Mouse (Mus musculus) megakaryocyte-erythroid progenitor cell, adult 5-6 weeks (primary cell): ENCODE measurements around the gene Arhgap44. TPM values are rescaled to one million over a fixed set of nuclear protein-coding genes. Genes with fewer than 3 reads are reported as not detected.

Source experiments
- ATAC-seq: replicated peaks from 2 replicates; pipeline ENCODE4 v1.8.0; 2016; ENCODE audit warnings: mild to moderate bottlenecking, inconsistent platforms; ENCODE audit not compliant: severe bottlenecking, poor library complexity, low FRiP score, low TSS enrichment
- total RNA-seq, 2 experiments: library from RNA; stranded (forward) in 1 of 2; stranded (reverse) in 1 of 2; fragments of 200-1000, 215-1000 nt in 1 of 2; fragments of >200 nt in 1 of 2; fragmentation: Nextera tagmentation in 1 of 2; gene quantifications; 2 replicates each; pipeline ENCODE4 v1.2.3; 2014 to 2017

Gene Arhgap44
- not detected in 2 replicates for total RNA-seq (2014; fragmentation: Nextera tagmentation)
- not detected in 2 replicates for total RNA-seq (2017)

DNA sequence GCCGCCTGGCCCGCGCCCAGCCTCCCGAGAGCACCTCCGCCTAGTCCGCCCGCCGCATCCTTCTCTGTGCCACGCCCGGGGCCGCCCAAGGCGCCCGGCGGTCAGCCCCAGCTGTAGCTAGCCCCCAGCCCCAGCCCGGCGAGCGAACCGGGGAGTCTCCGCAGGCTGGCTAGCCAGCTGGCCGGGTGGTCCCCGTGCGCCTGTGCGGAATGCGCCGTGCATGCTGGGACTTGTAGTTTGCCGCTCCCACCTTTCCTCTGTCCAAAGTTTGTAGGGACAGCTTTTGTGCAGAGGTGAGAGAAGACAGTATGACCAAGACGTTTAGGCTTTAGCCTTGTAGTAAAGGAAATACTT lies at the start of gene Arhgap44:
Gene Arhgap44 (minus strand): TSS at position 195 of the 354 bp plus-strand sequence.
- no peak for ATAC-seq

DNA sequence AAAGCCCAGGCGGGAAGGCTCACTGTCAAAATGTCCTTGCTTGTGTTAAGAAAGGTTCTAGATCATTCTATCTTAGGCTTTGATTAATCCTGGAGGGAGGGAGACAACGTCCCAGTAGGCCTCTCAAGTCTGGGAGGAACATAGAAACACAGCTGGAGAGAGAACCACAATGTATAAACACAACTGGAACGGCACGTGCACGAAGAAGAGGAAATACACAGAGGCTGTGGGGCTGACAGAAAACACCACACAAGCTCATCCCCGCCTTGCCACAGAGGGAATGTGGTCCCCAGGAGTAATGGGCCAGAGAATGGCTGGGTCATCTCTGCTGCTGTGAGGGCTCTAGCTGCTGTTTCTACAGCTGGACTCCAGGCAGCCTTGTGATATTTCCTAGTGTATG lies 48.9 kb upstream of the Arhgap44 start:
- ATAC-seq: no peak

GRCm38 (mm10) chr11:65209441-65209840 lies 46.7 kb upstream of the Arhgap44 start:
- no peak for ATAC-seq

DNA sequence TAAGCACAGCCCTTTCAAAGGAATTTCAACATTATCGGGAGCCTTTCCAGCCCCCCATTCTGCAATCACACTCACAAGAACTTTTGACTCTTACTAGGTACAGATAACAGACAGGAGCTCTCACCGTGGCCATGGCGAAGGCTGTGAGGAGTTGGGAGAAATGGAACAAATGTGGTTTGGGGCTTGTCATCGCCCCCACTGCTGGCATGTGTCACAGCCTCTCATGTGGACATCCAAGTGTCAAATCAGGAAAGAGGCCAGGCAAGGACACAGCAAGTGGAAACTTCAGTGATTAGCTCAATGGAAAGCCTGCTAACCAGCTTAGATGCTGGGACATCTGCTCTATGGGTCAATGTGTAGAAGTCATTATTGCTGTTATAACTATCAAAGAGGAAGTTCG lies 42.5 kb upstream of the Arhgap44 start:
- no peak for ATAC-seq

GRCm38 (mm10) chr11:65204651-65205050 lies 41.9 kb upstream of the Arhgap44 start:
- no peak for ATAC-seq

DNA sequence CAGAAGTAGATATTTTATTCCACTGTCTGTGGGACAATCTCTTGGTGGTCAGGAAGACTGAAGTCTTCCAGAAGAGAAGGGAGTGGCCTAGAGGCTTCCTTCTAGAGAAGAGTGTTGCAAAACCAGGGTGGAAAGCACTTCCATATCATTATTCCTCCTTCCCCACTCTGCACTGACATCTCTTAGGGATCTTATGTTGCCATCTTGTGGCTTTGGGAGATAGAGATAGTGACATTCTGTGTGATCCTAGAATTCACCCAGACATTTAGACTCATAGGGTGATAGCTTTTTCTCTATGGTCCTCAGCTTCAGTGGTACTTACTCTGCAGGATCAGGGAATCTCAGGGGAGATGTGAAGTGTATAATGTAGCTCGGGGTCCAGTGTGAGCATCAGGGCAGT lies 40.3 kb upstream of the Arhgap44 start:
- ATAC-seq: no peak

- ATAC-seq: no peak
Measured at GRCm38 (mm10) chr11:65202236-65202635, 39.5 kb upstream of the Arhgap44 start.

- ATAC-seq: no peak
Measured at GRCm38 (mm10) chr11:65198026-65198425, 35.3 kb upstream of the Arhgap44 start.

- peak; percentile 71; the same call in 1 of the 2 replicates for ATAC-seq
Measured at GRCm38 (mm10) chr11:65197280-65197679, 34.5 kb upstream of the Arhgap44 start.

- no peak for ATAC-seq
Measured at GRCm38 (mm10) chr11:65186974-65187373, 24.2 kb upstream of the Arhgap44 start.

DNA sequence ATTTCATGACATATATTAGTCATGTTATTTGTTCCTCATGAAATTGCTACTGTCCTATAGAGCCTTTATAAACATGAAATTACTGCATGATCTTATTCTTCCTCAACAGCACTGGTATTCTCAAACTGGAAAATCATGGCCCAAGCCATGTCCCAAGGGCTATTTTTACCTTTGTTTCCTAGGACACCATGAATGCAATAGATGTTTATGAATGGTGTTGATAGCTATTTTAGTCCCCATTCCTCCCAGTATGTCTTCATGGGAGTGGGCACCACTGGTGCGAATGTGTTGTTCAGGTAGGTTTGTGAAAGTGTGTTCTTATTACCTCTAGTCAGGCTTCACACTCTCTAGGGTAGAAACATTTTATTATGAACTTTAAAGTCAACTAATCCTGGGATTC lies 22.4 kb upstream of the Arhgap44 start:
- ATAC-seq: no peak

- ATAC-seq: no peak
Measured at GRCm38 (mm10) chr11:65170121-65170750, 7.5 kb upstream of the Arhgap44 start.

DNA sequence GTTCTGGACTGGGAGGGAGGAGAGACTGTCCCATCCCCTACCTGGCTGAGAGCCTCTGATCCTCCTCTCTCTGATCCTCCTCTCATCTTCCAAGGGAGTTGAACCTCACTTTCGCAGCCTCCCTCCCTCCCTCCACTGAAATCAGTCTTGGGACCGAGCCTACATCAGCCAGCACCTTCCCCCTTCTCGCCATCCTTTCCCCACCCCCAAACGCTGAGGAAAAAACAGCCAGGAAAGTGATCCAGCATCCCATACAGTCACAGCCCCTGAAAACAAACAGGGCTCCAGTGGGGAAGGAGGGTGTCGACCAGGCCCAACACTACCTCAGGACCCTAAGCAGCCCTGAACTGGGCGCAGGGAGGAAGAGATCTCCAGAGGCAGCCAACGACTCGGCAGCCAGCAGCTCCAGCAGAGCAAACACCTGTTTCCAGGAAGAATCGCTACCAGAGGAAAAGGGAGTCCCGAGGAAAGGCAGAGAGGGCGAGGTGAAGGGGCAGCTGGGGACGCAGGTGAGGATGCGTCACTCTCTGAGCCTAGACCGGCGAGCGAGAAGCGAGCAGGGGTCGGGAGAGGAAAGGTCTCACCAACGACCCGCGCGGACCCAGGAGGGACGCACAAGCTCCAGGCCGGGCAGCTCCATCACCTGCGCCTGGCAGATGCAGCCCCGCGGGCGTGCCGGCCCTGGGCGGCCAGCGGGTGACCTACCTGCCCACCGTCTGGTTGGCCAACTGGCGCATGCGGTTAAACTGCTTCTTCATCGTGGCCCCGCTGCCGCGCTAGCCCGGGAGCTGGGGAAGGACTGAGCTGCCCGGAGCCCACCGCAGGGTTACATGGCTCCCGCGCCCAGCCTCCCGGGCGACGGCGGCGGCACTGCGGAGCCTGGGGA lies 637 bp downstream of the Arhgap44 start:
- no peak for ATAC-seq

- no peak for ATAC-seq
Measured at GRCm38 (mm10) chr11:65160991-65161880, 1.5 kb downstream of the Arhgap44 start.

DNA sequence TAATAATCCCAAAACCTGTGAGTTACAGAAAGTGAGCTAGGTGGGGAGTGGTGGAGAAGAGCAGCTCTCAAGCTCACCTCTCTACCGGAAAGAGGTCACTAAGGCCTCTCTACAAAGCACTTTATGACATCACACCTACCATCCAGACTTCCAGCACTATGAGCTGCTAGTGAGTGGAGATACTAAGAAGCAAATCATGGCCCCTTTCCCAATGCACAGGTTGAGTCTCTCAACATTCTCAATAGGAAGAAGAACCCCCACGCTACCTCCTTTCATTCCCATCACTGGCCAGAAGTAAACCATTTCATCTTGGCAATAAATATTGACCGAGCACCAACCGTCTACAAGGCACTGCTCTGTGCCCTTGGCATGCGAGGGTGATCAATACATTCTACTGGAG lies 3.0 kb downstream of the Arhgap44 start, which contains the start of gene 1700086D15Rik:
Gene 1700086D15Rik (minus strand): TSS at position 101 of the 400 bp plus-strand sequence.
- no peak for ATAC-seq

DNA sequence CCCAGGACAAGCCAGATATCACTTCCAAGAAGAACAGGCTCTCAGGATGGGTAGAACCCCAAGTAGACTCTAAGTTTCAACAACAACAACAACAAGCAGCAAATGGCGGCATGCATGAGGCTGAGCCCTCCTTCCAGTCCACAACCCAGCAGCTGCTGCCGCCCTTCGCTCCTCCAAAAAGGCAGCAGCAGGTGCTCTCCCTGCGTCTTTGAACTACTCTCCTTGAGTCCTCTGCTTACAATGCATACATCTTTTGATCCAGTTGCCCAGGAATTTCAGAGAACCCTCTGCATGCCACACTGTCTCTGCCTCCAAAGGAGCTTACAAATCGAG lies 4.1 kb downstream of the Arhgap44 start:
- no peak for ATAC-seq

DNA sequence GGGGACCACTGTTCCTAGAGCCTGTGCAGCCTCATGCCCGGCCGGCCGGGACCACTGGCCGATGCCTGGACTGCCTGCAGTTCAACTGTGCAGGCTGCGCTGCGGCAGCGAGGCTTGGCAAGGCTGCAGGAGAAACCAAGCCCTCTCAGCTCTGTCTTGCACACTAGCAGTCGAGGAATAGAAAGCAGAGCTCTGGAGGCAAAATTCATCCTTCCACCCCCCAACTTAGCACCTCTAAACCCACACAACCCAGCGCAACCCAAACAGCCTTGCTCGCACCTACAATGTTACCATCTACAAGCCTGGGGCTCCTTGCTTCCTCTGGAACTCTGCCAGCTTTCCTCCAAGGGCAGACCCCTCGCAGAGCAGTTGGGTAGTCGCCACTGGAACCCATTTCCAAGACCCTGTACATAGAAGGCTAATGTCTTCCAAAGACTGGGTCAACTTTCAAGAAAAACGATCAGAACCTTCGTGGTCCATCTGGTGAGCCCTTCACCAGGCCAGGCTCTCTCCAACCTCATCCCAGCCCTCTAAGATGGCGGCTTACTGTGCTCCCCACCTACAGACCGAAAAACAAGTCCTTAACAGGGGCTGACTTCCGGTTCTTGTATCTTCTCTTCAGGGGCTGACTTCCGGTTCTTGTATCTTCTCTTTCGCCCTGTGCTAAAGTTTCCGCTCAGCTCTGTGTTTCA lies 4.6 kb downstream of the Arhgap44 start:
- no peak for ATAC-seq

DNA sequence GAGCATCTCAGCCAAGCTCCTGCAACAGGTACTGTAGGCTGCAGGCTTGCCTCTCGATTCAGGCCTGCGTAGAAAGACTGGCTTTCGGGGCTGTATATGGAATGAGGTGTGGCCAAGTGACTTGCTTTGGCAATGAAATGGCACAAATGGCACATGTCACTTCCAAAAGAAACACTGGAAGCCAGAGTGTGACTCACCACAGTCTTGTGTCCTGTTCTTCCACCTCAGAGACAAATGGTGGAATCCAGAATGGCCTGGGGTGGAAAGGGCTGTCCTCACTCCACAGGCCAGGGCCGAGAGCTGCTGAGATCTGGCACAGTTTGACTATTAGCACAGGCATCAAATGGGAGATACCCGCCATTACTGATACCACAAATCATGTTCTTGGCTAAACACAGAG lies 9.8 kb downstream of the Arhgap44 start:
- ATAC-seq: no peak

DNA sequence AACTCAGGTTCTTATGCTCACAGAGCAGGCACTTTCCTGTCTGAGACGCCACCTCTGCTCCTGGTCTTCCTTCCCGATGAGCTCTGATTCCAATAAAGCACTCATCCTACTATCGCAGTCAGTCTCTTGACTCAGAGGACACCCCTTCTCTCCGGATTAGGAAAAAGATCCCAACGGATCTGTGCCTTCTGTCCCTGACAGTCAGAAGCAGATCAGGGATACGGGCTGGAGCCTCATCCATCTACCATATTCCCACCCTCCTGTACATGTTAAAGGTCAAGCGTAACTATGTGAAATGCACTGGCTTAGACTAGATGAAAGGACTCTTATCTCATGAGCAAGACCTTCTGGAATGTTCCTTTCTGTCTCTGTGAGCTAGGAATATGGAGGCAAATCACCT lies 14.3 kb downstream of the Arhgap44 start:
- no peak for ATAC-seq
